Mouse (Mus musculus) R1 (cell line): ENCODE measurements at regions not wholly inside any gene's neighbourhood (a gene's known extent, or its start where the extent isn't known, plus 50 kb on each side); places are given as distances from the start of the nearest gene placed in this dataset.

Experiments
- DNase-seq: peaks from one replicate; pipeline ENCODE4 v3.0.0-alpha.2; 2018; ENCODE audit warnings: low read depth, low spot score

- no peak for DNase-seq
Measured at GRCm38 (mm10) chr12:35246226-35247014, 199.4 kb downstream of the Snx13 start.

DNA sequence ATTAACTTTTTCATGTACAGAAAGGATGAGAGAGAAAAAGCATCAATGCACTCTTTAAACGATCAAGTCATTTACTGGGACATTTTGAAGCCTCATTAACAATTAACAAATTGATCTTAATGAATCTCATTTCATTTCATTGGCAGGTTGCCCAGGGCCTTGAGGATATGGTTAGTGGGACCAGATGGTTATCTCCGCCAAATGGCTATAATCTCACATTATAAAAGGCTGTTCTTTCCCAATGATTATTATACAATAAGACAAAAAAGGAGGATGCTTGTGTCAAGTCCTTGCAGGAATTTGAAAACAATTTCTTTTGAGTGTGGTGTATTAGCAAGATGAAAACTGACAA is 185.3 kb downstream of the Snx13 start:
- DNase-seq, result no peak

DNA sequence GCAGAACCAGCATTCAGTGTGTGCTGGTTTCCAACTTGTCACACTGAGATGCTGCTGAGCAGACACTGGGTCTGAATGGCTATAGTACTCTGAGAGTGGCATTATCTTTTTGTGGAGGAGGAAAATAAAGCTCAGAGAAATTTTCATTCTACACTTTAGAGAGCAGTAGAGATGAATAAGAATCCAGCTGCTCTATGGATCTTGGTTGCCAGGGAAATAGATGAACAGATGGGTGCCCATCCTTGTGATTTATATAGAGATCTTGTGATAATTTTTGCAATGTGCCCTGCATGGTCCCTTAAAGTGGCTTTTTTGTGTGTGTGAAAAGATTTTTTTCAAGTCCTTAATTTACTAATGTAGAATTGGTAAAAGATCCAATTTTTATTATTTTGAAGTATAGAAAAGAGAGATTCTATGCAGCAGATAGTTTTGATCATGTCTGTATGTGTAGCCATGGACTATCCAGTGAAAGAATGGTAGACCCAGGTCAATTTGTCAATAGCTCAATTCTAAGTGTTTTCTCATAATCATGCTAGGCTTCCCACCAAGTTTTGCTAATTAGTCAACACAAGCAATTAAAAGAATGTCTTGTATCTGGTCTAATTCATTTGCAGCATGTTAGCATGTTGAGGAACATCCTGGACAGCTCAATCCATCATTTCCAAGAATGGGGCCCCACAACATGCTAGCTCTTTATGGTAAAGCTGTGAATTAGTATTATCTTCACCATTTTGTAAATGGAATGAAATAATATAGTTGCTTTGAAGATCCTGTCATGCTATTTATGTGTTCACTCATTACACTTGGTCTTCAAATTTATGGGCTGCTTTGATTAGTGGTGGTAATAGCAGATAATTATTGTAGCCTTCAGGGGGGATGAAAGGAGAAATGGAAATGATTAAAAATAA is 184.7 kb downstream of the Snx13 start:
- no peak for DNase-seq

DNA sequence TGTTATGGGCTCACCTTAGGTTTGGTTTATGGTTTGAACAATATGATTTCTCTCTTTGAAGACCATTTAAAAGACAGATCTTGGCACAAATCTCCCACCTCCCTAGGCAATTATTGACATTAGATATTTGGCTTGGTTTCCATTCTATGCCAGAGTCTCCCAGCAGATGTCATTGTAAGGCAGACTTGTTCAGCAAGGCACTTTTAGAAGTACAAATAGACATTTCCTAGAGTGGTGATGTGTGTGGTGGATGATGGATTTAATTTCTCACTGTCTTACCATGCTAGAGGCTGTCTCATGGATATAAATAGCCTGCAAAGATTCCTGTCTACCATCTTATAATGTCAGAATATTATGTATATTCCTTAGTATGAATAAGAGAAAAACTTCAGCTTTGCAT is 173.4 kb downstream of the Snx13 start:
- no peak for DNase-seq

DNA sequence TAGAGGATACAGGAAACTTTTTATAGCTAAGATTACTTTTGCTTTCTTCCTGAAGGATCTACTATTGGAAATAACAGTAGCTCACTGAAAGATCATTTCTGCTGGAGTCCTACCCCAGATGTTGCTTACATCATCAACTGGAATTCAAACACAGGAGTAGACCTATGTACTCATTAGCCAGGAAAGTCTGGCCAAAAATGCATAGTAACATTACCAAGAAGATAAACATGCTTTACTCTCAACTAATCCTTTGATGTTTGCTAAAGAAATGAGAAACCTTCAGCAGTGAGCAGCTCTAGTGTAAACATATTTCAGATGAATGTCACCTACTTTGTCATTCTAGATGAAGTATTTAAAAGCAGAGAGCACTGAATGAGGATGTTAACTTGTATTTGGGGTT is 173.0 kb downstream of the Snx13 start:
- DNase-seq, result no peak

DNA sequence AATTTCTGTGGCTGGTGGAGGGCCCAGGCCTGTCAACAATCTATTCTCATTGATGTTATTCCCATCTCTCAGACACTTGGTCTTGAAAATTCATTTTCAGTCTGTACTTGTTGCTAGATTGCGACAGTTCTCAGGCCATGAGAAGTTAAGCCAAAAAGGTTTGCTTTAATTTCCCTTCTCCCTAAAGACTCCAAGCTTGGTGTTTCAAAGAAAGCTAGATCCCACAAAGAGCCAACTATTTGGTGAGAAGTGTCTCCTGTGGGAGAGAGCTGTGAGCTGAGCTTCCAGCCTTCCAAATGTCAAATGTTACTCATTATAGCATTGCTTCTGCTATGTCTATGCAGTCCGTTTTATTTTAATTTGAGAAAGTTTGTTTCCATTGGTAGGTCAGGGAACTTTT is 169.7 kb downstream of the Snx13 start:
- no peak for DNase-seq

DNA sequence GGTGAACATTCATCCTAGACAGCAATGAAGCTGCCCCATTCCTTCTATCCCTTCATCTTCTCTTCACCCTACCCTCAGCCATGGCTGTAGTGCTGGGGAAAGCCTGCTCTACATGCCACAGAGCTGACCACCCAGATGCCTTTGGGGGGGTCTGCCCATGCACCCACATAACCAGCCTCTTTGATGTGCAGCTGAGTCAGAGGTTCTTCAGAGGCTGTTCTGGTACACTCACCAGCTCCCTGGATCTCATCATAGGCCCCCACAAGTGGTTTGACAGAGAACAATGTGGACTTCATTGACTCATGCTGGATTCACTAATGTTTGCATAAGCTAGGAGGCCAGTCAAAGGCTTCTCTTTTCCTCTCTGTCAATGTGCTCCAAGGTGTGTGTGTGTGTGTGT is 162.4 kb downstream of the Snx13 start:
- DNase-seq, result no peak

- peak; percentile 33 for DNase-seq
Measured at GRCm38 (mm10) chr12:35207605-35208004, 160.6 kb downstream of the Snx13 start.

DNA sequence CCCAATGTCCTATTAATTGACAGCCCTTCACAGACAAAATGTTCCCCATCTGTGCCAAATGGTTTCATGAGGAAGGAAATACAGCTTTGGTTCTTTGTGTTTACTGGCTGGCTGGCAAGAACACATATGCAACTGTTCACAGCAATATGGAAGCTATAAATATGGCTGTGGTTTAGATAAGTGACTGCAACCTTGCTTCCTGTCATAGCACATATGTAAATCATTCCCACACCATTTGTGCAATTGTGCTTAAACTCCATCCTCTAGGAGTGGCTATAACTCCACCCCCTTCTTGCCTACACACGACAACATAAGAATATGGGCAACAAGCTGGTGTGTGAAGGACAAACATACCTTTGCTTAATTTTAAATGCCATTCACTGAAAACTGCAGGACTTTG is 156.4 kb downstream of the Snx13 start:
- no peak for DNase-seq

DNA sequence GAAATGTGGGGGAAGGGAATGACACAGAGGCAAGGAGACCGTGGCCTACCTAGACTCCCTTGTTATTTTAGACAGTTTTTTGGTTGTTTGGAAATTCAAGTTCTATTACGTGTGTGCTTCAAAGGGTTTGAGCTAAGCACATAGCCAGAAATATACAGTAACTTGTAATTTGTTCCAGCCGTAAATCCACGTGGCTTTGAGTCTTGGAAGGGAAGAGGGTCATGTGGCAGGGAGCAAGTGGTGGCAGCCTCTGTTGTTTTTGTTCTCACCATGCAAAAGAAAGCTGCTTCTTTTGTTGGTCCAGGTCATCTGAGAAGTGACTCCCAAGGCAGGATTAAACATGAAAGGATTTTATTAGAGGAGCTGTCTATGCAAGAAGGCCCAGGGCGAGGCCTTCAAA is 153.1 kb downstream of the Snx13 start:
- no peak for DNase-seq
